Mouse (Mus musculus) stomach, postnatal 0 days (tissue): ENCODE measurements around the gene Nxph4. TPM values are rescaled to one million over a fixed set of nuclear protein-coding genes. Genes with fewer than 3 reads are reported as not detected.

Experiments
- ATAC-seq: fragments of 200-750 bp; cut with Nextera tagmentation; 2 replicates; pipeline ENCODE4 v1.8.0; 2017; ENCODE audit not compliant: low FRiP score, low TSS enrichment
- DNase-seq: peaks from one replicate; pipeline ENCODE4 v3.0.0-alpha.2; 2016; ENCODE audit warnings: low spot score
- H3K27ac ChIP-seq: fragments of 300-500 bp; sonication (generic); replicated peaks from 2 replicates; pipeline ENCODE4 v1.5.1; 2014; ENCODE audit warnings: mild to moderate bottlenecking, control low read depth
- H3K27me3 ChIP-seq: fragments of 300-500 bp; sonication (generic); 2 replicates; pipeline ENCODE4 v1.6.1; 2014; ENCODE audit warnings: low read length; ENCODE audit not compliant: control insufficient read depth, insufficient read depth
- H3K36me3 ChIP-seq: fragments of 300-500 bp; sonication (generic); 2 replicates; pipeline ENCODE4 v1.6.1; 2014; ENCODE audit warnings: low read length, mixed read lengths; ENCODE audit not compliant: control insufficient read depth, insufficient read depth
- H3K4me1 ChIP-seq: fragments of 300-500 bp; sonication (generic); replicated peaks from 2 replicates; pipeline ENCODE4 v1.6.1; 2014; ENCODE audit warnings: antibody characterized with exemption; ENCODE audit not compliant: control insufficient read depth, insufficient read depth
- H3K4me2 ChIP-seq: fragments of 300-500 bp; sonication (generic); replicated peaks from 2 replicates; pipeline ENCODE4 v1.6.1; 2014; ENCODE audit warnings: low read depth, mild to moderate bottlenecking, control low read depth, moderate library complexity
- H3K4me3 ChIP-seq: fragments of 300-500 bp; sonication (generic); 2 replicates; pipeline ENCODE4 v1.5.1; 2014; ENCODE audit warnings: low read depth, low read length, control low read depth
- H3K9ac ChIP-seq: fragments of 300-500 bp; sonication (generic); 2 replicates; pipeline ENCODE4 v1.6.1; 2014; ENCODE audit warnings: mild to moderate bottlenecking, low read length, control low read depth, mixed read lengths
- H3K9me3 ChIP-seq: fragments of 300-500 bp; sonication (generic); 2 replicates; pipeline ENCODE4 v1.6.1; 2016; ENCODE audit warnings: low read length; ENCODE audit not compliant: control insufficient read depth
- CTCF ChIP-seq: IDR thresholded peaks from 2 replicates; pipeline ENCODE4 v1.5.1; 2016; ENCODE audit warnings: antibody characterized with exemption, low read depth, mild to moderate bottlenecking, moderate library complexity
- EP300 ChIP-seq: optimal IDR thresholded peaks from 2 replicates; pipeline ENCODE3; 2016; ENCODE audit warnings: antibody characterized with exemption
- WGBS: fragments of 180-500 bp; shearing (Covaris S2); extraction: QIAGEN DNeasy Blood & Tissue Kit; methylation state at CpG from one replicate; pipeline ENCODE4 v1.1.7; 2014; 5-methylcytosine and 5-hydroxymethylcytosine counted together
- polyA plus RNA-seq: library from polyadenylated mRNA; unstranded; fragments of >200 nt; fragmentation: Nextera tagmentation; extraction: Ambion mirVana; gene quantifications from 2 replicates; pipeline ENCODE4 v1.2.1, GENCODE M21; 2015

Nxph4 gene
- polyA plus RNA-seq, 1 experiment from 2014 or later: 2.7 TPM

DNA sequence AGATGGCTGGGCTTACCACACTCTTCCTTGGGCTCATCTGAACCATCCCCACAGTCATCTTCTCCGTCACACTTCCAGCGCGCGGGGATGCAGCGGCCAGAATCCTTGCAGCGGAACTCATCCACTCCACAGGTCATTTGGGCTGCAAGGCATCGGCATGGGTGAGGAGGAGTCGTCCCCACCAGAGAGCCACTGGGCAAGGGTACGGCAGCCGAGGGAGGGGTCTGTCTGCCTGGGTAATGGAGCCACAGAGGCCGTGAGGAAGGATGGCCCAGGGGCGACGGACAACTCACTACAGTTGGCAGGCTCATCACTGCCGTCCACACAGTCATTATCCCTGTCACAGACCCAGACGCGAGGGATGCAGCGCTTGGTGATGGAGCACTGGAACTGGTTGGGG lies 15.5 kb upstream of the Nxph4 start:
- Histone ChIP-seq H3K9me3 (no peaks in the 10 kb centered on the region), H3K4me3 (no peak overlapping the region), H3K36me3 (peaks cover 63% of the 10 kb centered on the region), H3K27me3 (no peaks in the 10 kb centered on the region), H3K27ac (no peak overlapping the region), H3K4me2 (no peak overlapping the region), H3K4me1 (no peaks in the 10 kb centered on the region), H3K9ac (no peak overlapping the region)
- DNase-seq (no peak), ATAC-seq (no peak)
- 89% methylated on average over 17 of the region's 17 CpGs for WGBS
- TF ChIP-seq EP300: no peak
- TF ChIP-seq CTCF: no peak

- no peak for TF ChIP-seq CTCF
- no peak for TF ChIP-seq EP300
- Histone ChIP-seq H3K4me2 (no peak overlapping the region), H3K4me1 (no peaks in the 10 kb centered on the region), H3K4me3 (no peak overlapping the region), H3K27ac (no peak overlapping the region), H3K27me3 (no peaks in the 10 kb centered on the region), H3K9me3 (no peaks in the 10 kb centered on the region), H3K9ac (no peak overlapping the region), H3K36me3 (peaks cover 50% of the 10 kb centered on the region)
- DNase-seq (no peak), ATAC-seq (no peak)
- 95% methylated on average over 15 of the region's 15 CpGs for WGBS
Observed at GRCm38 (mm10) chr10:127548236-127548635, 13.9 kb upstream of the Nxph4 start.

GRCm38 (mm10) chr10:127546505-127546904 lies 12.1 kb upstream of the Nxph4 start:
- DNase-seq (no peak), ATAC-seq (no peak)
- H3K9me3 ChIP-seq: no peaks in the 10 kb centered on the region
- no peak overlapping the region for H3K27ac ChIP-seq
- no peak overlapping the region for H3K4me3 ChIP-seq
- no peaks in the 10 kb centered on the region for H3K4me1 ChIP-seq
- H3K9ac ChIP-seq: no peak overlapping the region
- no peaks in the 10 kb centered on the region for H3K27me3 ChIP-seq
- no peak overlapping the region for H3K4me2 ChIP-seq
- WGBS: 89% methylated on average over 7 of the region's 7 CpGs
- no peak for TF ChIP-seq EP300
- TF ChIP-seq CTCF: peak; percentile 66
- peaks cover 46% of the 10 kb centered on the region for H3K36me3 ChIP-seq

DNA sequence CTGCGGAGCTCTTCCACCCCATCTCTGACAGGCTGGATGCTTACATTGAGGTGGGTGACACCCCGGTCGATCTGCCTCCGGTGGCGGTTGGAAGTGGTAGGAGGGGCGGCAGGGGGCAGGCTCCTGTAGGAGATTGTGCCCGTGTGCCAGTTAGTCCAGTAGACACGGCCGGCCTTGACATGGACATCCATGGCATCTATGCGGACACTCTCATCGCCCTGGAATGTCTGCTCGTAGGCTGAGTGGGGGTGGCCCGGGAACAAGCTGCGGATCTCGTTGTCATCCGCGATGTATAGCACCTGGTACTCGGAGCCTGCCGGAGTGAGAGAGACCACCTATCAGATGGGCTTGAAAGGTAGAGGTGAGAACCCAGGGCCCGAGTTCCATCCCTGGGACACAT lies 10.0 kb upstream of the Nxph4 start:
- no peak overlapping the region for H3K27ac ChIP-seq
- H3K9ac ChIP-seq: no peak overlapping the region
- H3K27me3 ChIP-seq: no peaks in the 10 kb centered on the region
- H3K4me3 ChIP-seq: no peak overlapping the region
- H3K9me3 ChIP-seq: no peaks in the 10 kb centered on the region
- WGBS: 86% methylated on average over 20 of the region's 20 CpGs
- no peak for ATAC-seq
- TF ChIP-seq CTCF: no peak
- TF ChIP-seq EP300: no peak
- H3K4me1 ChIP-seq: no peaks in the 10 kb centered on the region
- no peak overlapping the region for H3K4me2 ChIP-seq
- DNase-seq: no peak
- peaks cover 46% of the 10 kb centered on the region for H3K36me3 ChIP-seq

DNA sequence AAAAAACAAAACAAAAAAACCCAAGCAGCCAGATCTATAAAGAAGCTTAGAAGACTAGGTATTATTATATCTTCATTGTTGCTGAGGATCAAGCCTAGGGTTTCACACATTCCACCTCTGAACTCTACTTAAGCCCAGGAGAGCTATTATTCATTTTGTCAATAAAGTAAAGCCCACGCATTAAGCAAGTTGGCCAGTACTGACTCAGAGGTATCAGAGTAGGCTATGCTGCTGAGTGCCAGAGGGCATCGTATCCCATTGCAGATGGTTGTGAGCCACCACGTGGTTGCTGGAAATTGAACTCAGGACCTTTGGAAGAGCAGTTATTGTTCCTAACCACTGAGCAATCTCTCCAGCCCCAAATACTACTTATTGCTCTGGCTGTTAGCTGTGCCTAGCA lies 9.6 kb upstream of the Nxph4 start:
- Histone ChIP-seq H3K9me3 (no peaks in the 10 kb centered on the region), H3K36me3 (peaks cover 47% of the 10 kb centered on the region), H3K9ac (no peak overlapping the region), H3K4me3 (no peak overlapping the region), H3K27ac (no peak overlapping the region), H3K27me3 (no peaks in the 10 kb centered on the region), H3K4me1 (no peaks in the 10 kb centered on the region), H3K4me2 (no peak overlapping the region)
- TF ChIP-seq EP300 (no peak), CTCF (no peak)
- ATAC-seq: no peak
- 55% methylated on average over 3 of the region's 3 CpGs for WGBS
- DNase-seq: no peak

DNA sequence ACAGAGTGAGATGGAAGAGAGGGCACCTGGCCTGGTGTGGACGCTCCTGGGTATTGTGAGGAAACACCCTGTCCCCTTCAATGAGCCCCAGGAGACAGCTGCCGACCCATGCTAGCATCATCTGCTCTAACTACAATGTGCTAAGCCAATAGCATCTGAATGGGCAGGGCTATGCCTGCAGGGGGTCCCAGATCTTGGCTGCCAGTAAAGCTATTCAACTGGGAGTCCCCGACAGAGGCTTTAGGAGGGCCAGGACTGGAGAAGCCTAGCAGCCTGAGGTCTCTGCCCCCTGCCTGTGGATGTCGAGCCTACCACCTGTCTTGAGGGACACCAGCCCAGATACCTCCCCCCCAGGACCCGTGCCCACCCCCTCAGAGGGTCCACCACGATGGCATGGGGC lies 8.4 kb upstream of the Nxph4 start:
- DNase-seq (no peak), ATAC-seq (no peak)
- Histone ChIP-seq H3K9ac (no peak overlapping the region), H3K4me3 (no peak overlapping the region), H3K27ac (no peak overlapping the region), H3K36me3 (peaks cover 47% of the 10 kb centered on the region), H3K9me3 (no peaks in the 10 kb centered on the region), H3K4me1 (no peaks in the 10 kb centered on the region), H3K27me3 (no peaks in the 10 kb centered on the region), H3K4me2 (no peak overlapping the region)
- TF ChIP-seq EP300 (no peak), CTCF (no peak)
- 63% methylated on average over 6 of the region's 6 CpGs for WGBS
